Mouse (Mus musculus) liver, embryonic 16.5 days (tissue): ENCODE results near the gene Art3. TPM values are rescaled to one million over a fixed set of nuclear protein-coding genes. Genes with fewer than 3 reads are reported as not detected.

Experiments
- ATAC-seq: fragments of 200-750 bp; cut with Nextera tagmentation; 2 replicates; pipeline ENCODE4 v1.8.0; 2017; ENCODE audit warnings: low read depth, mild to moderate bottlenecking, moderate number of reproducible peaks, moderate library complexity
- H3K27ac ChIP-seq: fragments of 300-500 bp; sonication (generic); 2 replicates; pipeline ENCODE4 v1.5.1; 2014; ENCODE audit warnings: mild to moderate bottlenecking, low read length
- H3K27me3 ChIP-seq: fragments of 300-500 bp; sonication (generic); 2 replicates; pipeline ENCODE4 v1.6.1; 2014; ENCODE audit warnings: low read depth, low read length, mixed read lengths; ENCODE audit not compliant: control insufficient read depth, insufficient read depth
- H3K36me3 ChIP-seq: fragments of 300-500 bp; sonication (generic); 2 replicates; pipeline ENCODE4 v1.6.1; 2014; ENCODE audit warnings: mild to moderate bottlenecking; ENCODE audit not compliant: control insufficient read depth, insufficient read depth
- H3K4me1 ChIP-seq: fragments of 300-500 bp; sonication (generic); 2 replicates; pipeline ENCODE4 v1.6.1; 2014; ENCODE audit warnings: low read depth, low read length, mixed read lengths; ENCODE audit not compliant: control insufficient read depth
- H3K4me2 ChIP-seq: fragments of 300-500 bp; sonication (generic); 2 replicates; pipeline ENCODE4 v1.6.1; 2014; ENCODE audit warnings: low read depth, low read length, mixed read lengths
- H3K4me3 ChIP-seq: fragments of 300-500 bp; sonication (generic); 2 replicates; pipeline ENCODE4 v1.5.1; 2014; ENCODE audit warnings: low read depth, mild to moderate bottlenecking, low read length
- H3K9ac ChIP-seq: fragments of 300-500 bp; sonication (generic); 2 replicates; pipeline ENCODE4 v1.6.1; 2014; ENCODE audit warnings: low read depth, low read length
- H3K9me3 ChIP-seq: fragments of 300-500 bp; sonication (generic); replicated peaks from 2 replicates; pipeline ENCODE4 v1.6.1; 2016; ENCODE audit warnings: low read length; ENCODE audit not compliant: control insufficient read depth
- WGBS: fragments of 180-500 bp; shearing (Covaris S2); extraction: QIAGEN DNeasy Blood & Tissue Kit; methylation state at CpG from one replicate; pipeline ENCODE4 v1.1.7; 2014; ENCODE audit not compliant: insufficient replicate concordance; 5-methylcytosine and 5-hydroxymethylcytosine counted together
- polyA plus RNA-seq: library from polyadenylated mRNA; unstranded; fragments of >200 nt; fragmentation: Nextera tagmentation; extraction: Ambion mirVana; gene quantifications from 2 replicates; pipeline ENCODE4 v1.2.1, GENCODE M21; 2015

The Art3 gene
- polyA plus RNA-seq, 1 experiment from 2014 or later = 0.74 TPM

- Histone ChIP-seq H3K27me3 (no peaks in the 10 kb centered on the region), H3K4me1 (peaks cover 4% of the 10 kb centered on the region), H3K4me2 (no peak overlapping the region), H3K9ac (no peak overlapping the region), H3K4me3 (no peak overlapping the region), H3K27ac (no peak overlapping the region), H3K36me3 (no peaks in the 10 kb centered on the region), H3K9me3 (no peaks in the 10 kb centered on the region)
- ATAC-seq = no peak; the same call in 1 of the 2 replicates
- 20% methylated on average over 12 of the region's 12 CpGs for WGBS
Measured at GRCm38 (mm10) chr5:92381550-92382348, 50.1 kb downstream of the Art3 start.

- no peak for ATAC-seq
- no peak overlapping the region for H3K27ac ChIP-seq
- H3K4me3 ChIP-seq = no peak overlapping the region
- H3K4me2 ChIP-seq = no peak overlapping the region
- no peaks in the 10 kb centered on the region for H3K9me3 ChIP-seq
- H3K9ac ChIP-seq = no peak overlapping the region
- 61% methylated on average over 9 of the region's 9 CpGs for WGBS
- H3K36me3 ChIP-seq = no peaks in the 10 kb centered on the region
- H3K27me3 ChIP-seq = no peaks in the 10 kb centered on the region
- peaks cover 4% of the 10 kb centered on the region for H3K4me1 ChIP-seq
Measured at GRCm38 (mm10) chr5:92382349-92382679, 50.7 kb downstream of the Art3 start.

GRCm38 (mm10) chr5:92383747-92384146, 52.1 kb downstream of the Art3 start:
- no peaks in the 10 kb centered on the region for H3K36me3 ChIP-seq
- H3K4me2 ChIP-seq = no peak overlapping the region
- 62% methylated on average over 7 of the region's 7 CpGs for WGBS
- H3K27ac ChIP-seq = no peak overlapping the region
- no peak for ATAC-seq
- no peak overlapping the region for H3K4me3 ChIP-seq
- H3K9ac ChIP-seq = no peak overlapping the region
- peaks cover 4% of the 10 kb centered on the region for H3K4me1 ChIP-seq
- H3K27me3 ChIP-seq = no peaks in the 10 kb centered on the region; the same call in 1 of the 2 replicates
- H3K9me3 ChIP-seq = no peaks in the 10 kb centered on the region

- Histone ChIP-seq H3K4me2 (no peak overlapping the region), H3K36me3 (no peaks in the 10 kb centered on the region), H3K9ac (no peak overlapping the region), H3K9me3 (no peaks in the 10 kb centered on the region), H3K27me3 (peaks cover 4% of the 10 kb centered on the region; the same call in 1 of the 2 replicates), H3K27ac (no peak overlapping the region), H3K4me3 (no peak overlapping the region), H3K4me1 (peaks cover 4% of the 10 kb centered on the region)
- 0 out of 2 replicates have a peak, but pooled peaks have one; percentile 22 for ATAC-seq
- WGBS = 33% methylated on average over 7 of the region's 7 CpGs
Measured at GRCm38 (mm10) chr5:92384855-92385254, 53.2 kb downstream of the Art3 start.

- Histone ChIP-seq H3K9ac (no peak overlapping the region), H3K27me3 (peaks cover 6% of the 10 kb centered on the region), H3K9me3 (no peaks in the 10 kb centered on the region), H3K4me3 (no peak overlapping the region), H3K27ac (no peak overlapping the region), H3K36me3 (no peaks in the 10 kb centered on the region), H3K4me2 (no peak overlapping the region), H3K4me1 (peaks cover 4% of the 10 kb centered on the region)
- no peak for ATAC-seq
- 65% methylated on average over 5 of the region's 5 CpGs for WGBS
Measured at GRCm38 (mm10) chr5:92386102-92386501, 54.5 kb downstream of the Art3 start.

- Histone ChIP-seq H3K4me1 (peaks cover under 1% of the 10 kb centered on the region), H3K27me3 (peaks cover 7% of the 10 kb centered on the region), H3K9ac (no peak overlapping the region), H3K4me2 (no peak overlapping the region), H3K27ac (no peak overlapping the region), H3K36me3 (no peaks in the 10 kb centered on the region), H3K9me3 (no peaks in the 10 kb centered on the region), H3K4me3 (no peak overlapping the region)
- 16% methylated on average over 6 of the region's 6 CpGs for WGBS
- no peak for ATAC-seq
Measured at GRCm38 (mm10) chr5:92386643-92387042, 55.0 kb downstream of the Art3 start.

- H3K9me3 ChIP-seq = no peaks in the 10 kb centered on the region
- WGBS = 61% methylated on average over 11 of the region's 11 CpGs
- H3K36me3 ChIP-seq = no peaks in the 10 kb centered on the region
- H3K4me2 ChIP-seq = no peak overlapping the region
- peaks cover 15% of the 10 kb centered on the region for H3K27me3 ChIP-seq
- no peak overlapping the region for H3K4me3 ChIP-seq
- no peak overlapping the region for H3K27ac ChIP-seq
- ATAC-seq = no peak
- no peaks in the 10 kb centered on the region for H3K4me1 ChIP-seq
- H3K9ac ChIP-seq = no peak overlapping the region
Measured at GRCm38 (mm10) chr5:92387433-92387832, 55.8 kb downstream of the Art3 start.

GRCm38 (mm10) chr5:92389977-92390376, 58.4 kb downstream of the Art3 start:
- H3K4me2 ChIP-seq = no peak overlapping the region
- H3K27me3 ChIP-seq = peaks cover 25% of the 10 kb centered on the region
- H3K9ac ChIP-seq = no peak overlapping the region
- ATAC-seq = no peak
- H3K4me3 ChIP-seq = no peak overlapping the region
- H3K27ac ChIP-seq = no peak overlapping the region
- no peaks in the 10 kb centered on the region for H3K36me3 ChIP-seq
- H3K9me3 ChIP-seq = no peaks in the 10 kb centered on the region
- WGBS = 56% methylated on average over 2 of the region's 2 CpGs
- peaks cover 8% of the 10 kb centered on the region for H3K4me1 ChIP-seq

- WGBS = 57% methylated on average over 8 of the region's 8 CpGs
- Histone ChIP-seq H3K4me3 (no peak overlapping the region), H3K27me3 (peaks cover 25% of the 10 kb centered on the region), H3K4me1 (peaks cover 13% of the 10 kb centered on the region), H3K36me3 (no peaks in the 10 kb centered on the region), H3K27ac (no peak overlapping the region), H3K9ac (no peak overlapping the region), H3K9me3 (no peaks in the 10 kb centered on the region), H3K4me2 (no peak overlapping the region)
- no peak for ATAC-seq
Measured at GRCm38 (mm10) chr5:92390615-92391014, 59.0 kb downstream of the Art3 start.
